Mouse (Mus musculus) embryonic fibroblast, embryonic 13.5 days (primary cell): ENCODE measurements around the gene Rora. TPM values are rescaled to one million over a fixed set of nuclear protein-coding genes. Genes with fewer than 3 reads are reported as not detected.

Source experiments
- H3K27ac ChIP-seq: 2 replicates; pipeline ENCODE4 v1.5.1; 2012; ENCODE audit warnings: low read length, control low read depth, inconsistent platforms; ENCODE audit not compliant: insufficient read depth
- H3K4me1 ChIP-seq: 2 replicates; pipeline ENCODE4 v1.6.1; 2011; ENCODE audit warnings: low read length; ENCODE audit not compliant: control insufficient read depth, insufficient read depth
- H3K4me3 ChIP-seq: 2 replicates; pipeline ENCODE4 v1.5.1; 2011; ENCODE audit warnings: mild to moderate bottlenecking, control low read depth, low read length; ENCODE audit not compliant: insufficient read depth
- CTCF ChIP-seq: IDR thresholded peaks from 2 replicates; pipeline ENCODE4 v1.5.1; 2011; ENCODE audit warnings: mild to moderate bottlenecking, control low read depth, low read length, moderate library complexity, borderline replicate concordance; ENCODE audit not compliant: insufficient read depth
- POLR2A ChIP-seq: IDR thresholded peaks from 2 replicates; pipeline ENCODE4 v1.6.1; 2011; ENCODE audit warnings: low read depth, mild to moderate bottlenecking, control low read depth, low read length, moderate library complexity
- polyA plus RNA-seq: library from polyadenylated mRNA; stranded (reverse); fragments of >200 nt; gene quantifications from 2 replicates; pipeline ENCODE4 v1.2.4, GENCODE M21; 2011; ENCODE audit warnings: low read depth; ENCODE audit not compliant: missing spikeins, insufficient read length

The Rora gene
- polyA plus RNA-seq, 1 experiment = 11.2 TPM

GRCm38 (mm10) chr9:69371046-69371724 is 717.6 kb downstream of the Rora start:
- Histone ChIP-seq H3K27ac (no peak overlapping the region), H3K4me1 (no peaks in the 10 kb centered on the region), H3K4me3 (no peak overlapping the region)
- TF ChIP-seq CTCF (no peak), POLR2A (no peak)

DNA sequence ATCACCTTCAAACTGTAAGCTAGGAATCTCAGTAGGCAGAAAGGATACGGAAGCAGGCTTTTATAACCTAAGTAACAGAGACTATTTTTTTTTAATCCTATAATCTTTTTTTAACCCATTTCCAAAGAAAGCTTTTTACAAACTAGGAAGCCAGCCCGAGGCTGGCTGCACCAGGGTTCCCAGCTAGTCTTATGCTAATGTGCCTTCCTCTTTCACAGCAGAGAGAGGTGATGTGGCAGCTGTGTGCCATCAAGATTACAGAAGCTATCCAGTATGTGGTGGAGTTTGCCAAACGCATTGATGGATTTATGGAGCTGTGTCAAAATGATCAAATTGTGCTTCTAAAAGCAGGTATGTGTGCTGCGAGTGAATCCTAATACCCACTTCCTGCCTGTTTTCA is 719.3 kb downstream of the Rora start:
- Histone ChIP-seq H3K4me3 (no peak overlapping the region), H3K4me1 (no peaks in the 10 kb centered on the region), H3K27ac (no peak overlapping the region)
- TF ChIP-seq POLR2A (no peak), CTCF (no peak)

GRCm38 (mm10) chr9:69376982-69377653 is 723.5 kb downstream of the Rora start:
- TF ChIP-seq CTCF (no peak), POLR2A (no peak)
- H3K4me3 ChIP-seq = no peak overlapping the region

GRCm38 (mm10) chr9:69377654-69378045 is 724.1 kb downstream of the Rora start:
- Histone ChIP-seq H3K27ac (no peak overlapping the region), H3K4me3 (no peak overlapping the region), H3K4me1 (no peaks in the 10 kb centered on the region)
- TF ChIP-seq CTCF (no peak), POLR2A (no peak)

More at GRCm38 (mm10) chr9:69376982-69377653, 723.5 kb downstream of the Rora start:
- Histone ChIP-seq H3K4me1 (no peaks in the 10 kb centered on the region), H3K27ac (no peak overlapping the region)

DNA sequence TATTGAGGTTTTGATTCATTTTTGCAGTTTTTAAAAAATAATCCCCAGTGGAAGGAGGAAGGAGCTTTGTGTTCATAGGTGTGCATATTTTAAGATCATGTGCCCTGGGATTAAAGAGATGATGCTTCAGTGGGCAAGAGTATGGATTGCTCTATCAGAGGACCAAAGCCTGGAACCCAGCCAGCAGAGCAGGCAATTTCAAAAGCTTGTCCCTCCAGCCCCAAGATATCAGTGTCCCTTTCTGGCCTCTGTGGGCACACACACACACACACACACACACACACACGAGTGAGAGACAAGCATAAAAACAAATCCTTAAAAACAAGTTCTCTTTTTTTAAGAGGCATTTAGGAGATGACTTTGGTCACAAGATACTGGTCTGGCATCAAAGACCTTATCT is 727.0 kb downstream of the Rora start:
- TF ChIP-seq CTCF (no peak), POLR2A (no peak)
- Histone ChIP-seq H3K4me3 (no peak overlapping the region), H3K4me1 (no peaks in the 10 kb centered on the region), H3K27ac (no peak overlapping the region)

DNA sequence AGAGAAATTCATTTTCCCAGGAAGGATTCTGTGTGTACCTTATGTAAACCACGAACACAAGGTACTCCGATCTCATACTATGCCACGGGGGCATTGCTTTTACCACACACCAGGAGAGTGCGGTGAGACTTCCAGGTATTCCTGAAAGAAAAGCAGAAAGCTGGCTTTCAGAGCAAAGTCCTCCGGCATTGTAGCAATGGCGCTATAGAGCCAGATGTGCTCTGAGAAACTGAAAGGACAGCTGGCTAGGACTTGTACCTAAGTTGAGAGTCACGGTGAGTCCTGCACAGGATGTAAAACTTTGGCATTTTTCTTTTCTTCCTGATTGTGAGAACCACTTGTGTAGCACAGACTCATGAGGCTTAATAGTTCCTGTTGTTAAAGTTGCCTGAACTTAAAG is 728.2 kb downstream of the Rora start:
- H3K27ac ChIP-seq = no peak overlapping the region
- no peak for TF ChIP-seq POLR2A
- no peak for TF ChIP-seq CTCF

GRCm38 (mm10) chr9:69384475-69384874 is 730.9 kb downstream of the Rora start:
- Histone ChIP-seq H3K4me3 (no peak overlapping the region), H3K27ac (no peak overlapping the region), H3K4me1 (no peaks in the 10 kb centered on the region)
- TF ChIP-seq POLR2A (no peak), CTCF (no peak)

More for the DNA sequence above, 728.2 kb downstream of the Rora start:
- H3K4me3 ChIP-seq = no peak overlapping the region
- H3K4me1 ChIP-seq = no peaks in the 10 kb centered on the region

GRCm38 (mm10) chr9:69384905-69385304 is 731.3 kb downstream of the Rora start:
- Histone ChIP-seq H3K4me1 (no peaks in the 10 kb centered on the region), H3K27ac (no peak overlapping the region), H3K4me3 (no peak overlapping the region)
- no peak for TF ChIP-seq POLR2A
- TF ChIP-seq CTCF = no peak

- no peak overlapping the region for H3K27ac ChIP-seq
- TF ChIP-seq CTCF (no peak), POLR2A (no peak)
- H3K4me3 ChIP-seq = no peak overlapping the region
- no peaks in the 10 kb centered on the region for H3K4me1 ChIP-seq
Measured at GRCm38 (mm10) chr9:69387296-69387695, 733.7 kb downstream of the Rora start.

DNA sequence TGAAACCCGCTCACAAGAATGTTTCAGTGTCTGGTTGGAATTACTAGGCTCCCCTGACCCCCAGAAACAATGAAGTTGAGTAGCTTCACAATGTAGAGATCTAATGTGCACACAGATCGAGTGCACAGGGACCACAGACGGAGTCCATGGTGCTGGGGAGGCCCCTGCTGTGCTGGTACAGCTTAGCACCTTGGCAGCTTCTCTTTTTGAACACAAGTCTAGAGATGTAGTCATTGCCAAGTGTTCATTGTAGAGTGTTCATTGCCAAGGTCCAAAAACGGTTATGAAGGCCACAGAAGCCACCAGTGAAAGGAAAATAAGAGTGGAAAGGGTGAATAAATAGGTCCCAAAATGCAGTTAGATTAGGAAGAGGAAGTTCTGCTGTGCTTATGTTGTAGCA is 737.0 kb downstream of the Rora start:
- TF ChIP-seq POLR2A (no peak), CTCF (no peak)
- Histone ChIP-seq H3K4me1 (no peaks in the 10 kb centered on the region), H3K27ac (no peak overlapping the region)

More for the DNA sequence above, 737.0 kb downstream of the Rora start:
- H3K4me3 ChIP-seq = no peak overlapping the region
